Mouse (Mus musculus) testis, postnatal 14 days (tissue): ENCODE results near the gene Kifc5b.

Experiments
- DNase-seq: peaks from one replicate; pipeline ENCODE4 v3.0.0; 2021; ENCODE audit warnings: low spot score

Gene Kifc5b

DNA sequence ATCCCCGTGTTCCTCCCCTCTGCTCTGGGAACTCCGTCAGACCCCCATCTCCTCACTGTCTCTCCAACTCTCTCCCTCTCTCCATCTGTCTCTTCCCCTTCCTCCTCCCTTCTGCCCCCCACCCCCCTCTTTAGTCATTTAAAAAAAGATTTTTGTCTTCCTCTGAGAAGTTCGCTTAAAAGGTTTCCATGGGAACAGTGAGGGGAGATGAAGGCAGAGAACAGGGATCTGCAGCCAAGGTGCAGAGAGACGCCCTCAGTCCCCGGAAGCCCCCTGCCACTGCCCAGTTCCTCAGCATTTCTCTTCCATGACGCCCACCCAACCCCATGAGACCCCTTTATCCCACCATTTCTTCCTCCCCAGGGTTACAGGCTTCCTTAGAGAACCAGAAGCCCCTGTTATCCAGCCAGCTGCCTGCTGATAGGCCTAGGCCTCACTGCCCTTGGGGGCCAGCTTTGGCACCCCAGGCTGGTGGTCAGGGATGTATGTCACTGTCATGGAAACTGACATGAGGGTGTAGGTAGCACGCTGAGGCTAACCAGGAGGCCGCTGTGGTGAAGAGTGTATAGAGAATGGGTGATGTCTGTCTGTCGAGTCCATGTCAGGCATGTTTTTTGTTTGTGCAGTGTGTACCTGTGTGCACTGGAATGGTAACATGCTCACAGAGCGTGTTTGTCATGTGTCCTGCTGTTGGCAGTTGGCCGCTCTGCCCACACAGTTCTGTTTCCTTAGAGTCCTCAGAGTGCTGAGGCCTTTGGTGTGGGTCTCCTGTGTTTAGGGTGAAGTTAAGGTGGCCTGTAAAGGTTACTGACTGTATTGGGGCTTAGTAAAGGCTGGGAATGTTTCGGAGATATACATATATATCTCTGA is 30.6 kb downstream of the Kifc5b start:
- no peak for DNase-seq

DNA sequence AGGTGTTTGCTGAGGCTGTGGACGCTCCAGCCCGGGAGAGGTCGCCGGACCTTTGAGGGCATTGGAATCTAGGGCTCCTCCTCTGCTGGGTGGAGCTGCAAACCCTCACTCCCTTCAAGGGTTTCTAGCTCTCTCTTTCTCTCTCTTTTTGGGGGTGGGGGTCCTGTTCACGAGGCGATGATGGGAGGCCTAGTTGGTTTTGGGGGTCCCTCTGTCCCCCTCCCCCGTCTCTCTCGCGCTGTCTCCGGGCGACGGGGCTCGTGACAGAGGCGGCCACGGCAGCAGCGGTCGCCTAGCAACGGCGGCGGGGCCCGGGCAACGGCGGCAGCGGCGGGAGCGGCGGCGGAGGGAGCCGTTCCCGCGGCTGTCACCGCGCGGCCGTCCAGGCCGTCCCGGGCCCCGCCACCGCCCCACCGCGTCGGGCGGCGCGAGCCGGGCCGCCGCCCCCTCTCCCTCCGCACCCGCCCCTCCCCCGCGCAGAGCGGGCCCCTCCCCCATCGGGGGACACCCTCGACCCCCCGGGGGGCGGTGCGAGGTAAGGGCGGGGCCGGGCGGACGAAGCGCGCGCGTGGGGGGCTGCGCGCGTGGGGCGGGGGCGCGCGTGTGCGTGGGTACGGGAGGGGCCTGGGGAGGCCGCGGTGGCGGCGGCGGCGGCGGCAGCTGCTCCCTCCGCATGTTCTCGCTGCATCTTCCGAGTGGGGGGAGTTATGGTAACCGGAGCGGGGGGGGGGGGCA is 31.6 kb downstream of the Kifc5b start:
- DNase-seq: no peak

DNA sequence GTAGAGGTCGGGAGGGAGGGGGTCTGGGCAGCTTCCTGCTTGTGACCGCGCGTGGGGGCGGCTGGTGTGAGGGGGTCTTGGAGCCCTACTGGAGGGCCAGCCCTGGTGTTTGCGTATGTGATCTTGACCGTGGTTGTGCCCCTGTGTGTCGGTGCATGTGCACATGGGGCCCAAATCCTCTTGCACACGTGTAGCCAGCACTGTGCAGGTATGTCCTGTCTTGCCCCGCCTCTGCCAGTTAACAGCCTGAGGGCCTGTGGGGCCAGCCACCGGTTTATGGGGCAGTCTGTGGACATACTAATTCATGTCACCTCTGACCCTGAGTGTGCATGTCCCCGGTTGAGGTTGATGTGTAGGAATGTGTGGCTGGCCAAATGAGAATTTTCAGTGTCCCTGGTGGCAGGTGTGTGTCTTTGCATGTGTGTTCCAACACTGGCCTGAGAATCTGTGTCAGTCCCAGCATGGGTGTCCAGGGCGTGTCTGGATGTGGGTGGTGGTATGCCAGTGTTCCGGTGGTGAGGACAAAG is 32.2 kb downstream of the Kifc5b start:
- DNase-seq: no peak

DNA sequence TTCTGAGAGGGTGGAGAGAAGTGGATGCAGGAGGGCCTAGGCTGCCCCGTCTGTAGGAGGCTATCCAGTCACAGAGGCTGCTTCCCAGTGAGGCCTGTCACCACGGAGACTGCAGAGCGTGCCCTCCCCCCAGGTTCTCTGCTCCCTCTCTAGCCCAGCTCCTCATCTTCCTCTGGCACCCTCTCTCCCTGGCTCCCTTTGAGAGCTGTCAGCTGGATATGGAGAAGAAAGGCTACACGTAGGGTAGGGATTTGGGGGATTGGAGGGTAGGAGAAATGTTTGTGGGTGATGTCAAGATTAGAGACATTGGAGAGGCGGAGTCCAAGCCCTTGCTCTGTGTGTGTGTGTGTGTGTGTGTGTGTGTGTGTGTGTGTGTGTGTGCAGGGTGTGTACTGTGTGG is 33.0 kb downstream of the Kifc5b start:
- no peak for DNase-seq

DNA sequence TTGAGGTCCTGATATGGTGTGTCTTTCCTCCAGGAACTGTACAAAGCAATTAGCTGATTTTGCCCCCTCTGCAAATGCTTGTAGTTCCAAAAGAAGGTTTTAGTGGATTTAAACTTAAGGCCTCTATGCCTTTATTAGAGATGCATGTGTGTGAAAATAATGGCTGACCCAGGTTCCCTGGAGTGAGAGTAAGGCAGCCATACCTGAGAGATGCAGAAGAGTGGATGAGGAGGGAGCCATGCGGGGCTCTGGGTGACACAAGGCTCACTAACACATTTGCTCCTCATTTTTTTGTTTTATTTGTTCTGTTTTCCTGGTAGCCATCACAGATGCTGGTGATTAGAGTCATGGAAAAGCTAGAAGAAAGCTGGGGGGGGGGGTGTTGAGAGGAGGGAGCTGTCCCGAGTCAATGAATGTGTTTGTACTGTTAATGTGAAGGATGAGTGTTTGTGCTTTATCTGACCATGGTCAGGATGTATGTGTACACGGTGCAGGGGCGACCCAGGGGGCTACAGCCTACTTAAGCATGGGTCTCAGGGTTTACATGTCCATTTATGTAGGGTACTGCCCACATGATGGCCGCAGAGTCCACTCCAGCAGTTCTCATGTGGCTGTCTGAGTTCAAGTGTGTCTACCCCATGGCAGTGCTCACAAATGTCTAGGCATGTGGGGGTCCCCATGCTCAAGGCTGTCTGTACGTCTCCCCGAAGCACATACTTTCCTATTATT is 33.8 kb downstream of the Kifc5b start:
- DNase-seq: no peak

DNA sequence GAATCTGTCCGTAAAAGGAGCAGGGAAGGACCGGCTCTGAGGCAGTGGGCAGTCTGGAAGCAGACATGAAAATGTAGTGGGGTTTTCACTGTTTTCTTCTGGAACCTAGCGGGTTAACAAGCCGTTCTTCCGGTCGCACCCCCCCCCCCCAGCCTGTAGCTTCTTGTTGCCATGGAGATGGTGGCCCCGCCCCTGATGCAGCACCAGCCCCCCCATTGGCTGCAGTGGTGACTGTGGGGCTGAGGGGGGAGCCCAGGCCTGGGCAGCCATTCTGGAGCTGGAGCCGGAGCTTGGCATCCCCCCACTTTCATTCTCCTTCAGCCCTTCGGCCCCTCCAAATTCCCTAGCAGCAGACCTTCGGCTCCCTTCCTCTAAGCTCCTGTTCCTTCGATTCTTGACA is 34.5 kb downstream of the Kifc5b start:
- peak; percentile 64 for DNase-seq

DNA sequence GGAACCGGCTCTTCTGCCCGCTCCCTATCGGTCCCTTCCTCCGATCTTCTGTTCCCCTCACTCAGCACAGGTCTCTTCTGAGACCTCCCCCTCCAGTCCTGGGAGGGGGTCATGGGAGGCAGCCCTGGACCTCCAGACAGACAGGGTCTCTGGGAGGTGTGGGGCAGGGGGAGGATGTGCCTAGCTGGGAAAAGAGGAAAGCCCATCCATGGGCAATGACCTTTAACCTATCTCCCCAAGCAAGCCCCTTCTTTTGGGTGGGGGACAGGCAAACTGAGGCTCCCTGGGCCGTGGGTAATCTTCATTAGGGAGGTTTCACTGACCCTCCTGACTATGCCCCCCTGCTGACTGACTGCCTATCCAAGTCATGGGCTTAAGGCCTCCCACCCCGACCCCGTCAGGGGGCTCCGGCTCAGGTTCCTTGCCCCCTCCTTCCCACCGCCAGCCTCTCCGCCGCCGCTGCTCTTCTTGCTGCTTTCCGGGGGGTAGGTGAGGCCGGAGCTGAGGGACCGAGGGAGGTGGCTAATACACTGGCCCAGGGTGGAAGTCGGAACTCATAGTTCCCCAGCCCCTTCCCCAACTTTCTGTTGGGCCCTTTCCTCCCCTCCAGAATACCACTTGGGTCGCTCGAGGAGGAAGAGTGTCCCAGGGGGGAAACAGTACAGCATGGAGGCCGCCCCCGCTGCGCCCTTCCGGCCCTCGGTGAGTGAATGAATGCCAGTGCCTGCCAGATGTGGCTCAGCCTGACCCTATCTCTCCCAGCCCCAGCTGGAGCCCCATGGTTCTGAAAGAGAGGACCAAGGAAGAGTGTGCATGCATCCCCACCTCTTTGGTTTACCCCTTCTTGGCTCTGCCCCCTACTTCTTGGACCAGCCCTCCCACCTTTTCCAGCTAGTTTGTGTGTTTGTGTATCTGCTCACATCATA is 35.3 kb downstream of the Kifc5b start:
- DNase-seq: no peak

DNA sequence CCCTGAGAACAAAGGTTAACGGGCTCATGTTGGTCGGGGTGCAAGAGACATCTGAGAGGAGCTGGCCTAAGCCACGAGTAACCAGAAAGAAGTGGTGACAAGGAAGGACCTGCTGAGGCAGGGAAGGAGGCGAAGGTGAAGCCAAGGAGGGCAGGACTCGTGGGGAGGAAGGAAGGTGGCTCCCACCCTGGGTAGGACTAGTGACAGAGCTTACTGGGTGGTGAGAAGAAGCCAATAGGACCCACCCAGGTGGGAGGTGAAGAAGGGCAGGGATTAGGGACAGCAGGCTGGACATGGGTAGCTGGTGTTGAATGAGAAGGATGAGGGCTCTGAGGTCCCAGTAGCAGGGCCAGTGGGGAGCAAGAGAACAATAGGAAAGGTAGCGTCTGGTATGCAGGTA is 36.3 kb downstream of the Kifc5b start:
- DNase-seq: no peak

DNA sequence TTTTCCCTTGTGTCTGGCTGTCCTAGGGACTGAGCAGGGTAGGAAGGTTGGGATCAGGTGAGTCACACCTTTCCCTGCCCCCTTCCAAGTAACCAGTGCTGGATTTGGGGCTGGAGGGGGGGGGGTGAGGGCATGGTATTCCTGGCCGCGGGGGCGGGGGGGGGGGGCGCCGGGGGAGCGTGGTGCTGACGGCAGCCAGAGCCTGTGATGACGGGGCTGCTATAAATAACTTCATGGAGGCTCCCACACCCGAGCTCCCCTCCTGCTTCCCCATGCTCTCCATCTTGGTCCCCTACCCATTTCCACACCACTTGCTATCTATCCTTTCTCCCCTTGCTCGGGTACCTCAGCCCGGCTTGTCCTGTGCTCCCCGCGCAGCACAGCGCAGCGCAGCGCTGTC is 36.8 kb downstream of the Kifc5b start:
- DNase-seq: no peak

DNA sequence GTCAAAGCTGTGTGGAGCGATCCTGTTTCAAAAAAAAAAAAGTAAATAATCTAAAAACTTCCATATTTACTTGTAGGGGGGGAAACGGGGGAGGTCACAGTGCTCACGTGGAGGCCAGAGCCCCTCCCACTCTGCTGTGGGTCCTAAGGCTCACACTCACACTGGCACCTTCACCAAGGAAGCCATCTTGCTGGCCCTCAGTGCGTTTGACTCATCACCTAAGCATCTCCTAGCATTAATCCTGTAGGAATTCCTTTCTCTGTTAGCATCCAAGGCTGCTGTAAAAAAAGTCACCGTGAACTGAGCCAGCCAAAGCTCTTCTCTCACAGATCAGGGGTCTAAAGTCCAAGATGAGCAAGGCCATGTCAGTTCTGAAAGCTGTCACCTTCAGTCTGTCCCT is 39.4 kb downstream of the Kifc5b start:
- DNase-seq: no peak

DNA sequence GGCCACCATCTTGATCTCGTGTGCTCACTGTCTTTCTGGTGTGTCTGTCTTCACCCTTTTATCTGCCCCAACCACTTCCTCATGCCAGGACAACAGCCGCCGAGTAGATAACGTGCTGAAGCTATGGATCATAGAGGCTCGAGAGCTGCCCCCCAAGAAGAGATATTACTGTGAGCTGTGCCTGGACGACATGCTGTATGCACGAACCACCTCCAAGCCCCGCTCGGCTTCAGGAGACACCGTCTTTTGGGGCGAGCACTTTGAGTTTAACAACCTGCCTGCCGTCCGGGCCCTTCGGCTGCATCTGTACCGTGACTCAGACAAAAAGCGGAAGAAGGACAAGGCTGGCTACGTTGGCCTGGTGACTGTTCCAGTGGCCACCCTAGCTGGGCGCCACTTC is 40.0 kb downstream of the Kifc5b start:
- DNase-seq: no peak

DNA sequence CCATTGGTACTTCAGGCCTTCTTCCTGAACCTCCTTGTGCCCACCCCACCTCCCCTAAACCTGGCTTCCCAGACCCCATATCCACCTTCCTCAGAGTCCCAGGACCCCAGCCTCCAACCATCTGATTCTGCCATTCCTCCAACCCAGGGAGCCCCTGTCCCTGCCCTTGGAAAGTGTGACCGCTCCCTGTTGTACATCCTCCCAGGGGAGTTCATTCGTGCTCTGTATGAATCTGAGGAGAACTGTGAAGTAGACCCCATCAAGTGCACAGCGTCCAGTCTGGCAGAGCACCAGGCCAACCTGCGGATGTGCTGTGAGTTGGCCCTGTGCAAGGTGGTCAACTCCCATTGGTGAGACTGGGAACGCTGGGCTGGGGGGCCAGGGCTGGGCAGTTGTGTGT is 41.0 kb downstream of the Kifc5b start:
- DNase-seq: no peak

DNA sequence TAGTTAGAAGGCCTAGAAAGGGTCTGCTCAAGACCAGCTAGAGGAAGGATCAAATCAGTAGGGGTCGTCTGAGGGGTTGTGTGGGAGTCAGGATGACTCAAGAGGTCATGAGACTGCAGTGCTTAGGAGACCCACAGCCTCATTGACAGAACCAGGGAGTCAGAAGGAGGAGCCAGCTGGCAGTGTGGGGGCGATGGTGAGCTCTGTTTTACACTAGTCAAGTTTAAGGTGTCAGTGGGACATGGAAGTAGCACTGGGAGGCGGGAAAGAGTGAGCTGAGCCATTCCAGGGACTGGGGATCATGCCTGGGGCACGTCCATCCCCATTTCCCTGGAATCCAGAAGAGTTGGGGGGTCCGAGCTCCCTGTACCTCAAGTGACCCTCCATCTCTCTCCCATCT is 42.0 kb downstream of the Kifc5b start:
- no peak for DNase-seq

DNA sequence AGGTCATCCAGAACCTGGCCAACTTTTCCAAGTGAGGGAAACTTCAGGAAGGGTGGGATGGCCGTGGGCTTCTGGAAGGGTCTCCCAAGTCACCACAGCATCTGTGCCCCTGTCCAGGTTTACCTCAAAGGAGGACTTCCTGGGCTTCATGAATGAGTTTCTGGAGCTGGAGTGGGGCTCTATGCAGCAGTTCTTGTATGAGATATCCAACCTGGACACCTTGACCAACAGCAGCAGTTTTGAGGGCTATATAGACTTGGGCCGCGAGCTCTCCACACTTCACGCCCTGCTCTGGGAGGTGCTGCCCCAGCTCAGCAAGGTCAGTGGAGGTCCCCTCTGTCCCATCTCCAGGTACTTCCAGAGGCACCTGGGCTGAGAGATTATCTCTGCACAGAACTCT is 42.9 kb downstream of the Kifc5b start:
- DNase-seq: no peak

DNA sequence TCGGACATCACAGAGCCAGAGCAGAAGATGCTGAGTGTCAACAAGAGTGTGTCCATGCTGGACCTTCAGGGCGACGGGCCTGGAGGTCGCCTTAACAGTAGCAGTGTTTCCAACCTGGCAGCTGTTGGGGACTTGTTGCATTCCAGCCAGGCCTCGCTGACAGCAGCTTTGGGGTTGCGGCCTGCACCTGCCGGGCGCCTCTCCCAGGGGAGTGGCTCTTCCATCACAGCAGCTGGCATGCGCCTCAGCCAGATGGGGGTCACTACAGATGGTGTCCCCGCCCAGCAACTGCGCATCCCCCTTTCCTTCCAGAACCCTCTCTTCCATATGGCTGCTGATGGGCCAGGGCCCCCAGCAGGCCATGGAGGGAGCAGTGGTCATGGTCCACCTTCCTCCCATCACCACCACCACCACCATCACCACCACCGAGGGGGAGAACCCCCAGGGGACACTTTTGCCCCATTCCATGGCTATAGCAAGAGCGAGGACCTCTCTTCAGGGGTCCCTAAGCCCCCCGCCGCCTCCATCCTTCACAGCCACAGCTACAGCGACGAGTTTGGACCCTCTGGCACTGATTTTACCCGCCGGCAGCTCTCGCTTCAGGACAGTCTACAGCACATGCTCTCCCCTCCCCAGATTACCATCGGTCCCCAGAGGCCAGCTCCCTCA is 44.8 kb downstream of the Kifc5b start:
- DNase-seq: no peak

DNA sequence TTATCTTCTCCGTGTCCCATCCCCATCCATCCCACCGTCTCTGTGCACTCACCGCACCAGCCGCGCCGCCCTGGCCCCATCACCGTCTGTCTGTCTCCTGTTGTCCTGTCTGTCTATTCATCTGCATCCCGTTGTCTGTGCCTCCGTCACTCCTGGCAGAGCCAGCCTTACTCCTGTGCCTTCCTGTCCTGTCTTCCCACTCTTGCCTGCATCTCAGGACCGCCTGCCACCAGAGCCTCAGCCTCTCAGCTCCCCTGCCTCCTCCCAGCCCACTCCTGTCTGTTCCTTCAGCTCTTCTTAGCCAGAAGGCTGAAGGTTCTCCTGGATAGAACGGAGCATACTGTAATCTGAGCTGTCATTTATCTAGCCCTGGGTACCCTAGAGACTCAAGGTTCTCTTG is 50.1 kb downstream of the Kifc5b start:
- DNase-seq: no peak

DNA sequence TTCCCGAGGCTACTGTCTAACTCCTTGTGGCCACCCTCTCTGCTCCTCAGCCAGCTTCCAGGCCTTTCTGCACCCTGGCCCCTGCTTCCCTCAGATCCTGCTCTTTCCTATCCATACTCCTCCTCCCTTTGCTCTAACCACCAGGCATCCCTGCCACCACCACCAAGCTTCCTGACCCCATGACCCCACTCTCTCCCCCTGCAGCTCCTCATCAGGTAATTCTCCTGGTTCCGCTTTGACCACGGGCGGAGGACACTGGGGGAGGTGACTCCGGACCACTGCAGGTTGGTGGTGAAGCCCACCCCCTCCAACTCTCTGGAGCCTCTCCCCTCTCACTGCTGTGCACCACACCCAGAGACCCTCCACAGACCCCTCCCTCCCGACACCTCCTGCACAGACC is 50.6 kb downstream of the Kifc5b start:
- no peak for DNase-seq

DNA sequence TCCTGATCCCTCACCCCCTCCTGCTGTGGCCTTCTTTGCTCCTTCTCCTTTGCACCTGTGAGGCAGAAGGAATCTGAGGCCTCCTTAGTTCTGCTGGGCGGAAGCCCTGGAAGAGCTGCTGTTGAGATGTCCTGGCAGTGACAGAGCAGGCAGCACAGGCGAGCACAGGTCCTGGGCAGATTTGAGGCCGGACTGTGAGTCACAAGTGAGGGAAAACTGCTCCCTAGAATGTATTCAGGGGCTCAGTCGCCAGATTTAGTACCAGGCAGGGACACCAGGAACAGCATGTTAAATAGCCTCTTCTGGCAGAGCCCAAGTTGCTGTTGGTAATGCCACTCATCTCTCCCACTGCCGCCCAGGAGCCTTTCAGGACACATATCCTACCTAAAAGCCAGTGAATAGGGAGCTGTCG is 51.3 kb downstream of the Kifc5b start:
- DNase-seq: no peak

DNA sequence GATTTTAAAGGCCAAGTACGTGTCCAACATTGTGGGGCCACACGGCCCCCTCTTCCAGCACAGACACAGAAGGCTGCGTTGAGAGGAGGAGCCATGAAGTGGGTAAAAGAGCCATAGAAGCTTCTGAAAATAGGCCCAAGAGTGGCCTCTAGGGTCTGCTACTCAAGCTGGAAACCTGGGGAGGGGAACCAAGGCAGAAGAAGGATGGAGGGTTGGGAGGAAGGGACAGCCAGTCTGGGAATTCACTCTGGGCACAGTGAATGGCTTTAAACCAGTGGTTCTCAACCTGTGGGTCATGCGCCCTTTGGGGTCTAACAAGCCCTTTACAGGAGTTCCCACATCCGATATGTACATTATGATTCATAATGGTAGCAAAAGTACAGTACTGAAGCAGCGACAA is 52.4 kb downstream of the Kifc5b start:
- no peak for DNase-seq

DNA sequence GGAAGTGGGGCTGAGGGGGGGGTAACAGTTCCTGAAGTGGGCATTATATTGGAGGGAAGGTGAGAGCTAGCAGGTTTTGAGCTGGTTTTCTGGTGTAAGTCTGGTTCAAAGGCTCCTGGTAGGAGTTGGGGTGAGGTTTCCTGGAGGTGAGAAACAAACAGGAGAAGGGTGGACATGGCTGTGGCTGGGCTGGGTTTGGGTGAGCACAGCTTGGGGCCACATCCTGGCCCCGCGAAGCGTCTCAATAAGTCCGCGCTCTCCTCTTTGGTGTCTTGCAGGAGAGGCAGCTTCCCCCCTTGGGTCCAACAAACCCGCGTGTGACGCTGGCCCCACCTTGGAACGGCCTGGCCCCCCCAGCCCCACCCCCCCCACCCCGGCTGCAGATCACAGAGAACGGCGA is 53.3 kb downstream of the Kifc5b start:
- no peak for DNase-seq
